Mouse (Mus musculus) megakaryocyte-erythroid progenitor cell, adult 5 weeks (primary cell): ENCODE measurements around the gene Hnrnph2. TPM values are rescaled to one million over a fixed set of nuclear protein-coding genes. Genes with fewer than 3 reads are reported as not detected.

Source experiments
- polyA plus RNA-seq: library from polyadenylated mRNA; stranded (reverse); fragments of >175 nt; gene quantifications from 2 replicates; pipeline ENCODE4 v1.2.3, GENCODE M21; 2012

The Hnrnph2 gene
- 20.1 and 24.0 TPM in 2 replicates for polyA plus RNA-seq

GRCm38 (mm10) chrX:134600659-134601379, at the start of gene Hnrnph2, which contains the start of gene Gla:
Hnrnph2 (plus strand) TSS chrX:134601179.
Gla (minus strand) TSS chrX:134601125.

GRCm38 (mm10) chrX:134582888-134583669, 17.9 kb upstream of the Hnrnph2 start, which contains the start of gene Btk:
Btk (minus strand) TSS chrX:134583570.

GRCm38 (mm10) chrX:134585103-134586002, 15.6 kb upstream of the Hnrnph2 start, which contains the start of gene Rpl36a:
Rpl36a (plus strand) TSS chrX:134585654.

Other genes with a start within 250 kb of the Hnrnph2 start
- 0.05 and 0.25 TPM in 2 replicates for gene Drp2, start 196.6 kb upstream of the Hnrnph2 start, polyA plus RNA-seq
- not detected in 2 replicates for gene Taf7l, start 124.7 kb upstream of the Hnrnph2 start, polyA plus RNA-seq
- gene Timm8a1, start 59.3 kb upstream of the Hnrnph2 start, polyA plus RNA-seq = 5.2 and 6.5 TPM in 2 replicates
- 13.9 and 17.7 TPM in 2 replicates for gene Btk, start 17.6 kb upstream of the Hnrnph2 start, polyA plus RNA-seq
- 136 and 149 TPM in 2 replicates for gene Rpl36a, start 15.5 kb upstream of the Hnrnph2 start, polyA plus RNA-seq
- 2.0 and 2.2 TPM in 2 replicates for gene Gla, start 54 bp upstream of the Hnrnph2 start, polyA plus RNA-seq
- 0.69 and 1.2 TPM in 2 replicates for gene Armcx4, start 85.3 kb downstream of the Hnrnph2 start, polyA plus RNA-seq
- gene Armcx1, start 116.8 kb downstream of the Hnrnph2 start, polyA plus RNA-seq = 1.2 and 1.8 TPM in 2 replicates
- 3.4 and 4.6 TPM in 2 replicates for gene Armcx6, start 150.2 kb downstream of the Hnrnph2 start, polyA plus RNA-seq
- 2.5 and 2.9 TPM in 2 replicates for gene Armcx3, start 155.4 kb downstream of the Hnrnph2 start, polyA plus RNA-seq
- gene Armcx2, start 208.0 kb downstream of the Hnrnph2 start, polyA plus RNA-seq = 12.0 and 17.5 TPM in 2 replicates